Mouse (Mus musculus): ENCODE measurements at regions not wholly inside any gene's neighbourhood (a gene's known extent, or its start where the extent isn't known, plus 50 kb on each side); places are given as distances from the start of the nearest gene placed in this dataset.

GRCm38 (mm10) chr12:65571633-65572032 lies 346.3 kb downstream of the Wdr20rt start:
- no peak for DNase-seq (ENCODE audit: low spot score in 2 of 2)

GRCm38 (mm10) chr12:65593559-65593958 lies 368.2 kb downstream of the Wdr20rt start:
- no peak for DNase-seq (ENCODE audit: low spot score in 2 of 2)

GRCm38 (mm10) chr12:65594075-65594474 lies 368.8 kb downstream of the Wdr20rt start:
- DNase-seq (ENCODE audit: low spot score in 2 of 2) = no peak

GRCm38 (mm10) chr12:65644232-65644631 lies 418.9 kb downstream of the Wdr20rt start:
- DNase-seq (ENCODE audit: low spot score in 2 of 2) = no peak

- no peak for DNase-seq (ENCODE audit: low spot score in 2 of 2)
Observed at GRCm38 (mm10) chr12:65656772-65657171, 431.5 kb downstream of the Wdr20rt start.

GRCm38 (mm10) chr12:65671673-65672072 lies 446.4 kb downstream of the Wdr20rt start:
- no peak for DNase-seq (ENCODE audit: low spot score in 2 of 2)

GRCm38 (mm10) chr12:65673193-65673592 lies 447.9 kb downstream of the Wdr20rt start:
- no peak for DNase-seq (ENCODE audit: low spot score in 2 of 2)

- DNase-seq (ENCODE audit: low spot score in 2 of 2) = no peak
Observed at GRCm38 (mm10) chr12:65674916-65675660, 449.8 kb downstream of the Wdr20rt start.

GRCm38 (mm10) chr12:65680335-65680734 lies 455.0 kb downstream of the Wdr20rt start:
- DNase-seq (ENCODE audit: low spot score in 2 of 2) = no peak

- peak in 1 of 2 experiments; percentile 37 for DNase-seq (ENCODE audit: low spot score in 2 of 2)
Observed at GRCm38 (mm10) chr12:65681826-65682225, 456.5 kb downstream of the Wdr20rt start.

GRCm38 (mm10) chr12:65704985-65705384 lies 479.7 kb downstream of the Wdr20rt start:
- DNase-seq (ENCODE audit: low spot score in 2 of 2) = no peak

- no peak for DNase-seq (ENCODE audit: low spot score in 2 of 2)
Observed at GRCm38 (mm10) chr12:65712304-65712703, 487.0 kb downstream of the Wdr20rt start.

Data from frontal cortex, postnatal 36 days (tissue).